Mouse (Mus musculus) frontal cortex, postnatal 36 days (tissue): Measurements from ENCODE around the gene Mrpl43.

Experiments used
- DNase-seq, 2 experiments: peaks; one replicate each; pipeline ENCODE4 v3.0.0; 2022; ENCODE audit warnings: low spot score in 2 of 2

Gene Mrpl43

GRCm38 (mm10) chr19:45007425-45008191 lies 1.4 kb upstream of the Mrpl43 start:
- DNase-seq = no peak

- no peak for DNase-seq
Measured at GRCm38 (mm10) chr19:45007021-45007420, 779 bp upstream of the Mrpl43 start.

GRCm38 (mm10) chr19:45005444-45005843 lies 798 bp downstream of the Mrpl43 start, which contains the start of gene Twnk:
Gene Twnk, plus strand, starts transcription at chr19:45005663.
- no peak for DNase-seq

- no peak for DNase-seq
Measured at GRCm38 (mm10) chr19:45003740-45004516, 2.3 kb downstream of the Mrpl43 start.

GRCm38 (mm10) chr19:45002301-45002700 lies 3.9 kb downstream of the Mrpl43 start:
- DNase-seq = no peak

- DNase-seq = no peak
Measured at GRCm38 (mm10) chr19:44999647-45000046, 6.6 kb downstream of the Mrpl43 start.

GRCm38 (mm10) chr19:44997786-44998185 lies 8.5 kb downstream of the Mrpl43 start:
- no peak for DNase-seq

GRCm38 (mm10) chr19:44992712-44993111 lies 13.5 kb downstream of the Mrpl43 start:
- DNase-seq = no peak

GRCm38 (mm10) chr19:44992246-44992645 lies 14.0 kb downstream of the Mrpl43 start:
- DNase-seq = no peak

GRCm38 (mm10) chr19:44991031-44991430 lies 15.2 kb downstream of the Mrpl43 start:
- DNase-seq = no peak

GRCm38 (mm10) chr19:44989567-44990495 lies 16.4 kb downstream of the Mrpl43 start:
- no peak for DNase-seq

- no peak for DNase-seq
Measured at GRCm38 (mm10) chr19:44988831-44989566, 17.2 kb downstream of the Mrpl43 start, which contains the start of gene Sema4g. Gene Sema4g, plus strand, starts transcription at chr19:44989101.

GRCm38 (mm10) chr19:44988321-44988720 lies 17.9 kb downstream of the Mrpl43 start:
- DNase-seq = no peak

GRCm38 (mm10) chr19:44987851-44988250 lies 18.4 kb downstream of the Mrpl43 start:
- DNase-seq = peak in 1 of 2 experiments; percentile 77

GRCm38 (mm10) chr19:44987004-44987403 lies 19.2 kb downstream of the Mrpl43 start:
- no peak for DNase-seq

GRCm38 (mm10) chr19:44985159-44985988 lies 20.9 kb downstream of the Mrpl43 start:
- no peak for DNase-seq

GRCm38 (mm10) chr19:44984420-44984819 lies 21.8 kb downstream of the Mrpl43 start:
- DNase-seq = no peak

- DNase-seq = no peak
Measured at GRCm38 (mm10) chr19:44983366-44983765, 22.9 kb downstream of the Mrpl43 start.

- no peak for DNase-seq
Measured at GRCm38 (mm10) chr19:44982477-44983115, 23.6 kb downstream of the Mrpl43 start.

GRCm38 (mm10) chr19:44980787-44981186 lies 25.5 kb downstream of the Mrpl43 start:
- DNase-seq = no peak
